Mouse (Mus musculus) liver, postnatal 0 days (tissue): ENCODE measurements around the gene Capns1.

ENCODE experiments used
- CTCF ChIP-seq: sonication (generic); IDR thresholded peaks from 2 replicates; pipeline ENCODE4 v1.5.1; 2016; ENCODE audit warnings: antibody characterized with exemption, low read depth
- EP300 ChIP-seq: IDR thresholded peaks from 2 replicates; pipeline ENCODE4 v1.6.1; 2016; ENCODE audit warnings: antibody characterized with exemption, low read depth, mild to moderate bottlenecking

- TF ChIP-seq CTCF (no peak), EP300 (no peak)
Measured at GRCm38 (mm10) chr7:30143555-30144209, 54.9 kb downstream of the Capns1 start.
